Mouse (Mus musculus) testis, postnatal 10 days (tissue): Measurements from ENCODE around the gene Card6.

Experiments
- DNase-seq: peaks from one replicate; pipeline ENCODE4 v3.0.0; 2021; ENCODE audit warnings: low spot score

Gene Card6

GRCm38 (mm10) chr15:5086162-5086561 is 22.2 kb downstream of the Card6 start:
- no peak for DNase-seq

DNA sequence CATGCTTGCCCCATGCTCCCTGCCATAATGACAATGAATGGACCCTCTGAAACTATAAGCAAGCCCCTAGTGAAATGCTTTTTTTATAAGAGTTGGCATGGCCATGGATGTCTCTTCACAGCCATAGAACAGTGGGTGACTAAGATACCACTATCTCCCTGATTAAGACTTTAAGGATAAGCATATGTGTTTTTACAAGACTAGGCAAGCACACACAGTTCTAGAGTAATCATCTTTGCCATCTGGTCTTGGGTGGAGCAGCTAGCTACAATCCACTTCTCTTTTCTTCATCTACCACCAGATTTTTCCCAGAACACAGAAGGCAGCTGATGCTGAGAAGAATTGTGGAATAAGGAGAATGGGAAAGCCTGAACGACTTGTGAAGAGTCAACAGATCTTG is 27.1 kb downstream of the Card6 start:
- DNase-seq: no peak

DNA sequence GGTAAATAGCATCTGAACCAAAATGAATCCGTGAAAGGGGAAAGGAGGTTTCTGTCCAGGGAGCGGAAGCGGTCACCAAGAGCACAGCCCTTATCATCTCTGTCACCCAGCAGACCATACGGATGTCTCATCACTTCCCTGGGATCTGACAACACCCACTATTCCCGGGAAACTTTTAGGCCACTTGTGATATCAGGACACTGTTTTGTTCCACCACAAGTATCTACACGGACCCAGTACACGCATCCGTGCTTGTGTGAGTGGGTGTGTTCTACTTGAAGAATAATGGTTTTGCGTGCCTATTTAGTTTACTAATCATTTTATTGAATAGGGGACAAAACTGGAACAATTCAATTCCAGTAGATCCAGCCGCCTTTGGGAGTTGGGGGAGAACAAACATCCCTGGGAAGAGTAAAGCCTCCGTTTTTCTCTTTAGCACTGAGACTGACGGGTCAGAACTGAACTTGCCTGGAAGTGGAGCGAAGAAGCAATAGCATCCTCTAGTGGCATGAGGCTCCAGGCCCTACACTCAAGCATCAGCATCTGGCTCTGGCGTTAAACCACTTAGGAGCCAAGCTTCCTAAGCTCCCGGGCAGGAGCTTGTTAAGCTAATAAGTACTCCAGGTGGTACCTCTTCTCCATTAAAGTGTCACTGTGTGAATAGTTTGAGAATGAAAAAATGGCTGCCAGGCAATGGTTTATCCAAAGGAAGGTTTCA is 39.4 kb downstream of the Card6 start:
- DNase-seq: peak; percentile 50

DNA sequence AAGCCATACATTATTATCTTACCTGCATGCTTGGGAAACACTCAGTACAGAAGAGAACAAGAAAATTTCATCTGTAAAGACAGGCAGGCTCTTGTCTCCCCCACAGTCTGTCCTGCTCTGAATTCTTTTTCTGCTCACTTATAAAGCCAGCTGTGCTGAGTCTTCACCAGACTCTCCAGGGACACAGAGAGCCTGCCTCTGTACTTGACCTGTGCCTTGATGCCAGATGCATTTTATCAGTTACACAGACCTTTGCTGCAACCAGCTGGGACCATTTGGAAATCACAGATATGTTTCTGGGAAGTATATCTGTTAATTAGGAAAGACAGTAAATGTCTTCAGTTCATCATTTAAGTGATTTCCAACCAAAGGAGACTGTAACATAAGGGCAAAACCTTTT is 44.7 kb downstream of the Card6 start, which contains the start of gene C7:
Gene C7, minus strand, starts transcription at position 106 of the 400 bp plus-strand sequence.
- DNase-seq: no peak
